Mouse (Mus musculus) midbrain, embryonic 15.5 days (tissue): Measurements from ENCODE around the gene Cdk9. TPM values are rescaled to one million over a fixed set of nuclear protein-coding genes. Genes with fewer than 3 reads are reported as not detected.

Source experiments
- ATAC-seq: fragments of 200-750 bp; cut with Nextera tagmentation; replicated peaks from 2 replicates; pipeline ENCODE4 v1.8.0; 2017; ENCODE audit warnings: moderate TSS enrichment
- H3K27ac ChIP-seq: fragments of 300-500 bp; sonication (generic); 2 replicates; pipeline ENCODE4 v1.5.1; 2015; ENCODE audit warnings: mild to moderate bottlenecking, inconsistent platforms
- H3K27me3 ChIP-seq: fragments of 300-500 bp; sonication (generic); replicated peaks from 2 replicates; pipeline ENCODE4 v1.6.1; 2015; ENCODE audit warnings: inconsistent platforms
- H3K36me3 ChIP-seq: fragments of 300-500 bp; sonication (generic); replicated peaks from 2 replicates; pipeline ENCODE4 v1.6.1; 2015; ENCODE audit warnings: inconsistent platforms
- H3K4me1 ChIP-seq: fragments of 300-500 bp; sonication (generic); 2 replicates; pipeline ENCODE4 v1.6.1; 2015; ENCODE audit warnings: inconsistent platforms
- H3K4me2 ChIP-seq: fragments of 300-500 bp; sonication (generic); 2 replicates; pipeline ENCODE4 v1.6.1; 2015; ENCODE audit warnings: inconsistent platforms, mild to moderate bottlenecking, moderate library complexity
- H3K4me3 ChIP-seq: fragments of 300-500 bp; sonication (generic); 2 replicates; pipeline ENCODE4 v1.5.1; 2015; ENCODE audit warnings: mild to moderate bottlenecking, inconsistent platforms
- H3K9ac ChIP-seq: fragments of 300-500 bp; sonication (generic); 2 replicates; pipeline ENCODE4 v1.6.1; 2015; ENCODE audit warnings: mild to moderate bottlenecking, inconsistent platforms
- H3K9me3 ChIP-seq: fragments of 300-500 bp; sonication (generic); 2 replicates; pipeline ENCODE4 v1.6.1; 2016; ENCODE audit warnings: inconsistent platforms
- WGBS: fragments of 180-500 bp; shearing (Covaris S2); methylation state at CpG from one replicate; pipeline ENCODE4 v1.1.7; 2015; ENCODE audit warnings: mixed read lengths; 5-methylcytosine and 5-hydroxymethylcytosine counted together
- polyA plus RNA-seq: library from polyadenylated mRNA; unstranded; fragments of >200 nt; fragmentation: Nextera tagmentation; extraction: Ambion mirVana; gene quantifications from 2 replicates; pipeline ENCODE4 v1.2.1, GENCODE M21; 2015

Cdk9 gene
- polyA plus RNA-seq, 1 experiment from 2014 or later = 73.5 TPM

DNA sequence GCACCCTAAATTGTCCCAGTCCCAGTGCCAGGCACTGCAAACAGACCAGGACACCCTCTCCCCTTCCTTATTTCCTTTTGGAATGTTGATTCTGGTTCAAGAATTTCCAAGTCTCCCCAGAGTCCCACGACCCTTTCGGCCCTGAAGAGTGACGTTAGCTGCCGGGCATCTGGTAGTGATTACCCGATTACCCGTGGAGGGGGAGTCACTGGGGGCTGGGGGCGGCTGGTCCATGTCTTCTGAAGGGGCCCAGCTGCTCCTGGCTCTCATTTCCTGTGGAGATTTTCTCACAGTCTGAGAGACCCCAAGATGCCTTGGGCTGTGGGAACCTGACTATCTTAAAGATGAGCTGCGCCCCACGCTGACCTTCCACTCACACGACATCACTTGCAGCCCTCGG, 18.0 kb upstream of the Cdk9 start:
- Histone ChIP-seq H3K9ac (no peak overlapping the region), H3K27me3 (no peaks in the 10 kb centered on the region), H3K4me1 (peaks cover 7% of the 10 kb centered on the region; the same call in 1 of the 2 replicates), H3K4me3 (no peak overlapping the region), H3K36me3 (no peaks in the 10 kb centered on the region), H3K9me3 (no peaks in the 10 kb centered on the region), H3K27ac (no peak overlapping the region), H3K4me2 (no peak overlapping the region)
- 60% methylated on average over 11 of the region's 11 CpGs for WGBS
- no peak for ATAC-seq

DNA sequence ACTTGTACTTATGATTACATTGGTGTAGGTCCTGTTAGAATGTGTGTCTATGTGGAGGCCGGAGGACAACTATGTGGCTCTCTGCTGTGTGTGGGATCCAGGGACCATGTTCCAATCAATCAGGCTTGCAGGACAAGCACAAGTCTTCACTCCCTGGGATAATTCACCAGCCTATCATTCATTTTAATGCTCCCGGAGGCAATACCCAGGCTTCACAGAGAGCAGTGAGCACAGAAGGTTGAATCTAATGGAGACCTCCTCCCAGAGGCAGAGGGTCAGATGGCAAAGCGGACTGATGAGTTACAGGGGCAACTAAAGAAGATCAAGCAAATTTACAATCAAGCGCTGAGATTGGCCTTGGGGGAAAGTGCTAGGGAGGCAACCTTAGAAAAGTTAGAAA, 16.7 kb upstream of the Cdk9 start:
- Histone ChIP-seq H3K4me1 (peaks cover 7% of the 10 kb centered on the region; the same call in 1 of the 2 replicates), H3K4me2 (no peak overlapping the region), H3K27ac (no peak overlapping the region), H3K27me3 (no peaks in the 10 kb centered on the region), H3K9ac (no peak overlapping the region), H3K36me3 (no peaks in the 10 kb centered on the region), H3K4me3 (no peak overlapping the region), H3K9me3 (no peaks in the 10 kb centered on the region)
- WGBS = 81% methylated on average over 4 of the region's 4 CpGs
- ATAC-seq = no peak

DNA sequence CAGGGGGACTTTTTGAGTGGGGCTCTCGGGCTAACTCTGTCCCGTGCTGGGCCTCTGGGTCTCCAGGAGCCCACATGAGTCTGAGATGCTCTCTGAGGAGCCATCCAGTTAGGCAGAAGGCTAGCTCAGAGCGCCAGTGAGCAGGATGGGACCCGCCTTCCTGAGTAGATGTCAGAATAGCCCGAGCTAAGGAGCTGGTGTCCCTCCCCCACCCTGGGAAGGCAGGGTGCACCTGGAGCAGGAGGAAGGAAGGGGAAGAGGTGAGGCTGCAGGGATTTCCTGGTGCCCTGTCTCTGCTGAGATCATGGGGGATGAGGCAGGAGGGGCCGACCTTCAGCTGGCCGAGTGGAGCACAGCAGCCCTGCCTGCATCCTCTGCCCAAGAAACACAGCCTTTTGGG, 15.6 kb upstream of the Cdk9 start:
- no peak overlapping the region for H3K27ac ChIP-seq
- no peak overlapping the region for H3K4me3 ChIP-seq
- H3K36me3 ChIP-seq = no peaks in the 10 kb centered on the region
- no peak overlapping the region for H3K9ac ChIP-seq
- 59% methylated on average over 7 of the region's 7 CpGs for WGBS
- H3K27me3 ChIP-seq = no peaks in the 10 kb centered on the region
- H3K4me1 ChIP-seq = peaks cover 7% of the 10 kb centered on the region; the same call in 1 of the 2 replicates
- no peaks in the 10 kb centered on the region for H3K9me3 ChIP-seq
- ATAC-seq = no peak
- H3K4me2 ChIP-seq = no peak overlapping the region

DNA sequence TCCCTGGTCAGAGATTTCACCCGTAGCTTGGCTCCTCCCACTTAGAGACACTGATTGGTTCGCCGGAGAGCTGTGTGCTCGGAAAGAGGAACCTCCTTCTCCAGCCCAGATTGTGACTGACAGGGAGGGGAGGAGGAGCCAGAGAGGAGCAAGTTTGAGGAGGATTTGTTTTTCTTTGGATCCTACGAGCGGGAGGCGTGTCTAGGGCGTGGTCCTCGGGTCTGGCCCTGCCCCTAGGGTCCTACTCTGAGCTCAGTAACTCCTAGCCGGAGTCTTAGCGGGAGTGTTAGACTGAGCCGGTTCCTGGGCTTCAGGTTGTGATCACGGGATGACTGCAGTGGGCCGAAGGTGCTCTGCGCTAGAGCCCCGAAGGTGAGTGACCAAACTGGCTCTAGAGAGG, 14.6 kb upstream of the Cdk9 start:
- H3K4me2 ChIP-seq = peak overlapping the region; percentile 62
- ATAC-seq = peak; percentile 94
- no peaks in the 10 kb centered on the region for H3K9me3 ChIP-seq
- no peaks in the 10 kb centered on the region for H3K36me3 ChIP-seq
- H3K4me3 ChIP-seq = peak overlapping the region; percentile 35
- peak overlapping the region; percentile 40; the same call in 1 of the 2 replicates for H3K27ac ChIP-seq
- WGBS = under 1% methylated on average over 16 of the region's 16 CpGs
- peaks cover 7% of the 10 kb centered on the region; the same call in 1 of the 2 replicates for H3K4me1 ChIP-seq
- H3K27me3 ChIP-seq = no peaks in the 10 kb centered on the region
- H3K9ac ChIP-seq = peak overlapping the region; percentile 16

DNA sequence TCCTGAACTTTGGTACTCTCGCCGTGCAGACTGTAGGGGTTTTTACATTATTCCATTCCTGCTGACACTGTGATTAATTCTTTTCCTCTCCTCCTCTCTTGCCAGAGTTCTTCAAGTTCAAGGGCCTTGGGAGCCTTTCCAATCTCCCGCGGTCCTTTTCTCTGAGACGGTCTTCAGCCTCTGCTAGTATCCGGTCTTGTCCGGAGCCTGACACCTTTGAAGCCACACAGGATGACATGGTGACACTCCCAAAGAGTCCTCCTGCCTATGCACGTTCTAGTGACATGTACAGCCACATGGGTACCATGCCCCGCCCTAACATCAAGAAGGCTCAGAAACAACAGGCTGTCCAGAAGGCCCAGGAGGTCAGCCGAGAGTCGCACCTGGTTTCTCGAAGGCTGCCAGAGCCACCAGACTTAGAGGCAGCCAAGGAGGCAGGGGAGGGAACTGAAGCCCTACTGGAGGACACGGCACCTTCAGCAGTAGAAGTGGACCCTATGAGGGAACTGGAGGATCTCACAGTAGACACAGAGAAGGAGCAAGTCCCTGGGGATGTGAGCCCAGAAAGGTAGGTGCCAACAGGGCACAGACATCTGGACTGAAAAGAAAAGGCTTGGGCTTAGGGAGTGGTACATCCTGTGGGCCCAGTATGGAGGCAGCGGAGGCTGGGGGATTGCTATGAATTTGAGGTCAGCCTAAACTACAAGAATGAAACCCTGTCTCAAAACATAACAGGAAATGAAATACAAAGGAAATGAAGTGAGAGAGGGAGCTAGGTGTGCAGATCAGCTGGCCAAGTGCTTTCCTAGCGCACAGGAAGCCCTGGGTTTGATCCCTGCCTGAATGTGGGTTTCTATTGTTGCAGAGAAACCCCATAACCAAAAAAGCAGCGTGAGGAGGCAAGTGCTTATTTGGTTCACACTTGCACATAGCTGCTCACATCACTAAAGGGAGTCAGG, 12.2 kb upstream of the Cdk9 start:
- WGBS = 86% methylated on average over 16 of the region's 16 CpGs
- H3K36me3 ChIP-seq = no peaks in the 10 kb centered on the region
- no peak overlapping the region for H3K4me2 ChIP-seq
- H3K9me3 ChIP-seq = no peaks in the 10 kb centered on the region
- no peak overlapping the region for H3K4me3 ChIP-seq
- peaks cover 7% of the 10 kb centered on the region; the same call in 1 of the 2 replicates for H3K4me1 ChIP-seq
- H3K9ac ChIP-seq = no peak overlapping the region
- ATAC-seq = no peak
- no peak overlapping the region for H3K27ac ChIP-seq
- no peaks in the 10 kb centered on the region for H3K27me3 ChIP-seq

DNA sequence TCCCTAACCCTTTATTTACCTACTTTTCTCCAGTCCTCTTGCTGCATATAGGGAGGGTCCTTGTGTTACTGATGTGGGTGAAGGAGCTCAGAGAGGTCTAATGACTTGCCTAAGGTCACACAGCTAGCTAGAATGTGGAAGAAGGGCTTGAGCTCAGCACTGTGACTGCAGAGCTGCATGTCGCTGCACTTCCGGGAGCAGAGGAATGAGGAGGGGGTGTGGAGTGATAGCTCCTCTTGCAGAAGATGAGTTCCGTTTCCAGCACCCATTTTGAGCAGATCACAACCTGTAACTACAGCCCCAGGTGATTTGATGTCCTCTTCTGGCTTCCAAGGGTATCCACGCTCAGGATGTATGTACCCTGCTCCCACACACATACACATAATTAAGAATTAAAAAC, 11.3 kb upstream of the Cdk9 start:
- Histone ChIP-seq H3K27me3 (no peaks in the 10 kb centered on the region), H3K4me1 (peaks cover 7% of the 10 kb centered on the region; the same call in 1 of the 2 replicates), H3K4me2 (no peak overlapping the region), H3K27ac (no peak overlapping the region), H3K9ac (no peak overlapping the region), H3K9me3 (no peaks in the 10 kb centered on the region), H3K36me3 (no peaks in the 10 kb centered on the region), H3K4me3 (no peak overlapping the region)
- 80% methylated on average over 4 of the region's 4 CpGs for WGBS
- ATAC-seq = no peak

DNA sequence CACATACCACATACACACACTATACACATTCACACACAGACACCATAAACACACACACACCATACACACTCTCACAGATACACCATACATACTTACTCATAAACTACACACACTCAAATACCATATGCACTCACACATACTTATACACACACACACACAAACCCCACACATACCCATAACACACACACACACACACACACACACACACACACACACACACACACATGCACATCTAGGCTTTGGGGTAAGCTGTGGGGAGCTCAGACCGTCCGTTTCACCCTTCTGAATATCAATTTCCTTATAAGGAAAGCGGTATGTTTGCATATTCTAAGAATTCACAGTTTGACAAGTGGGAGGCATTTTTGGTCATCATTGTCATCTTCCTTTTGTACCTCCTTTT, 9.7 kb upstream of the Cdk9 start:
- Histone ChIP-seq H3K27me3 (no peaks in the 10 kb centered on the region), H3K4me3 (no peak overlapping the region), H3K36me3 (no peaks in the 10 kb centered on the region), H3K27ac (no peak overlapping the region), H3K9me3 (no peaks in the 10 kb centered on the region), H3K4me2 (no peak overlapping the region), H3K4me1 (peaks cover 6% of the 10 kb centered on the region; the same call in 1 of the 2 replicates), H3K9ac (no peak overlapping the region)
- ATAC-seq = no peak
- WGBS = 83% methylated on average over 3 of the region's 3 CpGs

DNA sequence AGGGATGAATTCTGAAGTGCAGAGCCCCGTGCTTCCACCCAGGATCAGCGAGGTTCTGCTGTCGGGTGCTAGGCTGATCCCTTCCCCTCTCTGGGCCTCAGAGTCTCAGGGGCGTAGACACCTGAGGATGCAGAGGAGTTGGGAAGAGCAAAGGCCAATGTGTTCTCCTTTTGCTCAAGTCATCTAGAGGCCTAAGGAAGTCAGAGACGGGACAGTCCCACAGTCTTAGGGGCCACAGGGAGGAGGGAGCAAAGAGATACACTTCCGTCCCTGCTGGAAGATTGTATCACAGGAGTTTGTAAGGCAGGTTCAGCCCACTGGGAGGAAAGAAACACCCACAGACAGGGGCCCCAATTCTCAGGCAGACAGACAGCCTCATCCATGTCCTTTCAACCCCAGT, 9.2 kb upstream of the Cdk9 start:
- no peak overlapping the region; the same call in 1 of the 2 replicates for H3K4me2 ChIP-seq
- peaks cover 2% of the 10 kb centered on the region; the same call in 1 of the 2 replicates for H3K4me1 ChIP-seq
- WGBS = 63% methylated on average over 6 of the region's 6 CpGs
- no peaks in the 10 kb centered on the region for H3K9me3 ChIP-seq
- H3K27ac ChIP-seq = no peak overlapping the region
- ATAC-seq = no peak
- no peaks in the 10 kb centered on the region for H3K27me3 ChIP-seq
- H3K36me3 ChIP-seq = no peaks in the 10 kb centered on the region
- no peak overlapping the region for H3K9ac ChIP-seq
- H3K4me3 ChIP-seq = no peak overlapping the region

DNA sequence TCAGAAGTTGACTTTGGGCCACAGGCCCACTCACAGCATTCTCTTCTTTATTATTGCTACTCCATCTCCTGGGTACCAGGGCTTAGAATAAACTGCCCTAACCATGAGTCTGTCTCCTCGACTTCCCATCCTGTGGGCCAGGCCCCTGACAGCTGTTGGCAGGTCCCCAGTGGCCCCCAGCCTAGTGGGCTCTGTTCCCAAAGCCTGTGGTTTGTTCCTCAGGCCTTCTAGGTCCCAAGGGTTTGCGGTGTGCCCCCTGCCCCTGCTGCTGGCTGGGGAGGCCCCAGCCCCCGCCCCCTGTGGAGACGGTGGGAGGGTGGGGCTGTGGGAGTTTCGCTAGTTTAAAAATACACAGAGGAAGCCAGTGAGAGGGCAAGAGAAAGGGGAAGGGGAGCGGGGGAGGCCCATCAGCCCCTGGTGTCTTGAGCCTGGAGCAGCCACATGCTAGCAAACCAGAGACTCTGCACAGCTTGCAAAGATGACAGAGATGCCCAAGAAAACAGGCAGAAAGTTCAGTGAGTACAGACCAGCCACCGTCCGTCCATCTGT, 7.9 kb upstream of the Cdk9 start, which contains the start of gene Sh2d3c:
TSS of gene Sh2d3c (plus strand) at position 375 of the 549 bp plus-strand sequence.
- Histone ChIP-seq H3K27ac (no peak within 1 kb of the TSS), H3K36me3 (no peaks in the 10 kb centered on the region), H3K4me2 (no peak within 1 kb of the TSS; the same call in 1 of the 2 replicates), H3K4me3 (no peak within 1 kb of the TSS), H3K4me1 (no peaks in the 10 kb centered on the region), H3K9me3 (no peaks in the 10 kb centered on the region), H3K9ac (no peak within 1 kb of the TSS), H3K27me3 (no peaks in the 10 kb centered on the region)
- 65% methylated on average over 8 of the region's 8 CpGs for WGBS
- no peak for ATAC-seq

DNA sequence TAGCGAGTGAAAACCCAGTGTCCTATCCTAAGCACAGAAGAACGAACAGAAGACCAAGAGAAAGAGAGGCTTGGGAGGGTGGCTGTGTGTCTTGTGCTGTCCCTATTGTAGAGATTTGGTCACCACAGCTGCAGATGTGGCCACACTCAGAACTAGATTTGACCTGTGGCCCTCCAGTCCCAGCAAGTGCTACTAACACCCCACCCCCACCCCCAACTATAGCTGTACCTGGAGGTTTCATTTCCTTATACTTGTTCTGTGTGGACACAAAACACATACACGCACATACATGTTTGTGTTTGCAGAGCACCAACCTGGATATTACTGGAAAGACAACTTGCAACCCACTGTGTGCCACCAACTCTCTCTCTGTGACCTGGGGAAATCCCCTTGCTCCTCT, 7.2 kb upstream of the Cdk9 start:
- no peaks in the 10 kb centered on the region for H3K27me3 ChIP-seq
- H3K4me2 ChIP-seq = no peak overlapping the region
- H3K36me3 ChIP-seq = no peaks in the 10 kb centered on the region
- H3K9me3 ChIP-seq = no peaks in the 10 kb centered on the region
- H3K27ac ChIP-seq = no peak overlapping the region
- no peak for ATAC-seq
- H3K4me3 ChIP-seq = no peak overlapping the region
- no peak overlapping the region for H3K9ac ChIP-seq
- WGBS = 86% methylated on average over 3 of the region's 3 CpGs
- no peaks in the 10 kb centered on the region for H3K4me1 ChIP-seq

DNA sequence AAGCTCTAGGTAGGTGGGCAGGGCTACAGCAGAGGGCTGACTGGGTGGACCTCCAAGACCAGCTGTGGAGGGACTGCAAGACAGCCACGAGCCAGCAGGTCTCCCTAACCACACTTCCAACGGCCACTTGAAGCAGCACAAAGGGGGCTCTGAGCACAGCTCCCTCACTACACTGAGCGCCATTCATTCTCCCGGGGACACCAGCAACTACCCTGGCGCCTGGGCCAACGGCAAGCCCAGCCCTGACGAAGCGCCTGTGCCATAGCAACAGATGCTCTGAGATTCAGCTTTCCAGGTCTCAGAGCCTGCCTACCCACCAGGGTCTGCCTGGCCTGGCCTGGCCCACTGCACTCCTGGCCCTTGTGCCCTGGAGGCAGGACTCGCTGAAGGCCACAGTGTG, 5.9 kb upstream of the Cdk9 start:
- H3K9ac ChIP-seq = no peak overlapping the region
- peaks cover 10% of the 10 kb centered on the region for H3K4me1 ChIP-seq
- no peaks in the 10 kb centered on the region for H3K27me3 ChIP-seq
- H3K4me2 ChIP-seq = no peak overlapping the region
- no peaks in the 10 kb centered on the region for H3K9me3 ChIP-seq
- WGBS = 37% methylated on average over 9 of the region's 9 CpGs
- no peak overlapping the region for H3K4me3 ChIP-seq
- H3K27ac ChIP-seq = no peak overlapping the region
- no peaks in the 10 kb centered on the region for H3K36me3 ChIP-seq
- no peak; the same call in 1 of the 2 replicates for ATAC-seq

DNA sequence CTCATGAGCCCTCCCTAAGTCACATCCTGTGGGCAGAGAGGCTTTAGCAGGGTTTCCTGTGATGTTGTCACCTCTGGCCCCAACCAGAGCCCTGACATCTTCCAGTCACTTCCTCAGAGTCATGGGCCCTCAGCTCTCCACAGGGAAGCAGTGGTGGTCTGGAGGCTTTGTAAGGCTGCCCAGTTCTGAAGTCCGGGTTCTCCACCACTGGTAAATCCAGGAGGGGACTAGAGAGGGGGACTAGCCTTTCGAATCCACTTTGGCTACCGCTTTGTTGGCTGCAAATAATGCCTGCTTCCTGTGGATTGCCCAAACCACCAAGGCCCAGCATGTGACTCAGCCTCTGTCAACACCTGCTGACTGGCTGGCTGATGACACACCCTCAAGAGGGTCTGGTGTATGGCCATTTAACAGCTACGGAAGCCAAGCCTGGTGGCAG, 2.1 kb upstream of the Cdk9 start:
- H3K27me3 ChIP-seq = no peaks in the 10 kb centered on the region
- no peaks in the 10 kb centered on the region for H3K9me3 ChIP-seq
- H3K4me2 ChIP-seq = no peak overlapping the region
- no peak for ATAC-seq
- H3K4me3 ChIP-seq = no peak overlapping the region
- WGBS = 74% methylated on average over 4 of the region's 4 CpGs
- H3K4me1 ChIP-seq = peaks cover 22% of the 10 kb centered on the region
- H3K36me3 ChIP-seq = peaks cover 6% of the 10 kb centered on the region; the same call in 1 of the 2 replicates
- H3K27ac ChIP-seq = no peak overlapping the region
- H3K9ac ChIP-seq = no peak overlapping the region
